In the genomic region with DNA sequence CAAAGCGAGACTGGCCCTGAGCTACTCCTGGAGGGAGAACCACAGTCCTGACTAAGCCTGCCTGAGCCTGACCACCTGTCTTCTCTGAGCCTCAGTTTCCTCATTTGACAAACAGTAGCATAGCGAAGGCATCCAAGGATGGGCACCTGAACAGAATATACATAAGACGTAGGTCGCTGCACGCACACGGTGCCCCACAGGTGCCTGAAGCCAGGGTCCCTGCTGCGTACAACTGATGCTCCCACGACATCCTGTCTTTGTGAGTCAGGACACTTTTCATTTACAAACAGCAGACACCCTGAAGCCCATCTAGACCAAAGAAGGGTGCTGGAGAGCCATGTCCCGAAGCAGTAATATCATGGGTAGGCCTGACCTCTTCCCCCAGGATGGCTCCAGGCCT, we compare ENCODE assay signal across 14 mouse cellular contexts. TPM values are rescaled to one million over a fixed set of nuclear protein-coding genes. Genes with fewer than 3 reads are reported as not detected.
"Had no signal": no experiment of that assay in that cellular context is flagged by ENCODE, and none has a peak within 500 bp of the region (broad histone marks: within the 10 kb centered on the region; RNA-seq: fewer than 3 reads in every experiment).

No protein-coding gene starts in this region.

- H3K4me3 ChIP-seq: kidney, embryonic 15.5 days; limb, embryonic 13.5 days; midbrain, embryonic 12.5 days had no signal

- H3K27ac ChIP-seq: kidney, embryonic 15.5 days; limb, embryonic 13.5 days; liver, embryonic 14.5 days; midbrain, embryonic 12.5 days had no signal

- ATAC-seq: lung, postnatal 0 days; midbrain, embryonic 16.5 days had no signal

- H3K27me3 ChIP-seq: kidney, embryonic 15.5 days; limb, embryonic 13.5 days; midbrain, embryonic 12.5 days had no signal

- H3K4me1 ChIP-seq: limb, embryonic 13.5 days; midbrain, embryonic 12.5 days had no signal

- H3K36me3 ChIP-seq: kidney, embryonic 15.5 days; limb, embryonic 13.5 days; midbrain, embryonic 12.5 days had no signal

- DNase-seq: kidney, adult 2 months; kidney, postnatal 14 days; left cerebral cortex, postnatal 4 days; lung, adult 18-20 months; right cerebral cortex, adult 18-20 months; right cerebral cortex, postnatal 25 days; thymus, postnatal 36 days had no signal

RNA-seq across cellular contexts. Expression of a gene that starts 56.3 kb away (rescaled TPM):
- polyA plus RNA-seq: limb, embryonic 13.5 days; midbrain, embryonic 12.5 days; midbrain, embryonic 16.5 days; neural tube, embryonic 14.5 days had no signal
